Mouse (Mus musculus) adrenal gland, adult (tissue): ENCODE data around the gene 2610021A01Rik.
"Not testable (repeated sequence)": the region's sequence is repeated elsewhere in the genome, so short reads cannot be mapped to it uniquely, and the experiment has no call there.

Experiments used
- DNase-seq, 2 experiments: peaks; one replicate each; pipeline ENCODE4 v3.0.0; 2022 to 2023; ENCODE audit warnings: low spot score in 1 of 2; ENCODE audit not compliant: inconsistent age in 2 of 2

Gene 2610021A01Rik

GRCm38 (mm10) chr7:41599034-41599813 is at the start of gene 2610021A01Rik:
TSS of gene 2610021A01Rik (plus strand) at chr7:41599230.
- peak; percentile 94 to 97 for DNase-seq

- no peak for DNase-seq
Observed at GRCm38 (mm10) chr7:41560681-41561080, 38.3 kb upstream of the 2610021A01Rik start.

GRCm38 (mm10) chr7:41573562-41573961 is 25.5 kb upstream of the 2610021A01Rik start, which contains the start of gene Gm6871:
TSS of gene Gm6871 (minus strand) at chr7:41573662.
- DNase-seq, result not testable (repeated sequence)

- no peak for DNase-seq
Observed at GRCm38 (mm10) chr7:41577956-41578355, 21.1 kb upstream of the 2610021A01Rik start.

- DNase-seq, result no peak
Observed at GRCm38 (mm10) chr7:41582028-41582427, 17.0 kb upstream of the 2610021A01Rik start.

- DNase-seq, result not testable (repeated sequence)
Observed at GRCm38 (mm10) chr7:41587831-41588230, 11.2 kb upstream of the 2610021A01Rik start.

- no peak for DNase-seq
Observed at GRCm38 (mm10) chr7:41598615-41599014, 415 bp upstream of the 2610021A01Rik start.

- no peak for DNase-seq
Observed at GRCm38 (mm10) chr7:41599932-41600548, 1.0 kb downstream of the 2610021A01Rik start.

GRCm38 (mm10) chr7:41611654-41612053 is 12.6 kb downstream of the 2610021A01Rik start:
- DNase-seq, result no peak

GRCm38 (mm10) chr7:41616241-41616640 is 17.2 kb downstream of the 2610021A01Rik start:
- DNase-seq, result not testable (repeated sequence)

- DNase-seq, result peak; percentile 97 to 98
Observed at GRCm38 (mm10) chr7:41632409-41633220, 33.6 kb downstream of the 2610021A01Rik start, which contains the start of gene Zfp788. TSS of gene Zfp788 (plus strand) at chr7:41633203.

- DNase-seq, result peak; percentile 92 to 98
Observed at GRCm38 (mm10) chr7:41633221-41633984, 34.4 kb downstream of the 2610021A01Rik start.

GRCm38 (mm10) chr7:41674326-41674725 is 75.3 kb downstream of the 2610021A01Rik start:
- DNase-seq, result not testable (repeated sequence)
